In the genomic region with DNA sequence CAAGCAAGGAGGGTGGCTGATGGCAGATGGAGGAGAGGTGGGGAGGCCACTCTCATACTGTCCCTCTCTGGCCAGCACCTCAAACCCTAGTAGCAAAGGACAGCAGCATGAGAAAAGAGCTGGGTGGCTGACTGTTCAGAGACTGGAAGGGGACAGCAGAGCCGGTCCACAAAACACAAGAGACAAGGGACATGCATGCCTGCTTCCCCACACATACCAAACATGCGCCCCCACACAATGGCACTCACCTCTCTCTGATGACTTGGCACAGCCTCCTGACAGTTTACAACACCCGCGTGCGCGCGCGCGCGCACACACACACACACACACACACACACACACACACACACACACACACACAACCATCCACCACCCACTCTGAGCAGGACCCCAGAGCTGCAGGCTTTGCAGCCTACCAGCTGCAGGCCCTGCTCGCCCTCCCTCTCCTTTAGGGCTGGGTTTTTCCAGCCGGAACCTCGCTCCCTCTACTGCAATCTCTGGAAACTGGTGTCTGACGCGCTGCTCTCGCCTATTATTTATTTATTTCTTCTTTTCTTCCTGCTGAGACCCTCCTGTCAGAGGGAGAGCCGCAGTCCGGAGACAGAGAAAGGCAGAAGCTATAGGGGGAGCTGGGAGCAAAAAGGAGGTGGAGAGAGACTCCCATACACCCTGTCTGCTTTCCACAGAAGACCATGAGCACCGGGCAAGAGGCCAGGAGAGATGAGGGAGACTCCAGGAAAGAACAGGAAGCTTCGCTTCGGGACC, we compare ENCODE assay signal across 8 mouse cellular contexts. TPM values are rescaled to one million over a fixed set of nuclear protein-coding genes. Genes with fewer than 3 reads are reported as not detected.
DNase-seq lines count a peak whose midpoint lies in the region; ATAC-seq lines count a peak whose summit lies in the region.

No protein-coding gene starts in this region.

- peak; percentile 29; the same call in 1 of the 2 replicates for ATAC-seq in forebrain, embryonic 11.5 days (replicated peaks; ENCODE audit: low FRiP score)
- peak; percentile 78 for ATAC-seq in intestine, embryonic 16.5 days
- ATAC-seq in limb, embryonic 15.5 days (ENCODE audit: insufficient number of reproducible peaks, low FRiP score, low TSS enrichment, low read depth): peak; percentile 74; the same call in 1 of the 2 replicates
- peak; percentile 90 for ATAC-seq in neural tube, embryonic 14.5 days (ENCODE audit: low read depth)
- no peak for ATAC-seq in megakaryocyte-erythroid progenitor cell, adult 5-6 weeks (replicated peaks; ENCODE audit: low FRiP score, low TSS enrichment, poor library complexity, severe bottlenecking)

- H3K9me3 ChIP-seq in forebrain, embryonic 11.5 days (ENCODE audit: control insufficient read depth, low read length): no peaks in the 10 kb centered on the region
- no peaks in the 10 kb centered on the region for H3K9me3 ChIP-seq in intestine, embryonic 16.5 days (ENCODE audit: control insufficient read depth, low read length)
- no peaks in the 10 kb centered on the region for H3K9me3 ChIP-seq in limb, embryonic 15.5 days
- no peaks in the 10 kb centered on the region for H3K9me3 ChIP-seq in neural tube, embryonic 14.5 days (ENCODE audit: control insufficient read depth, low read length)

- H3K4me2 ChIP-seq in forebrain, embryonic 11.5 days (ENCODE audit: low read depth, low read length, severe bottlenecking): no peak overlapping the region
- H3K4me2 ChIP-seq in intestine, embryonic 16.5 days (ENCODE audit: low read depth, low read length): peak overlapping the region; percentile 52
- H3K4me2 ChIP-seq in limb, embryonic 15.5 days: peak overlapping the region; percentile 45
- peak overlapping the region; percentile 51 for H3K4me2 ChIP-seq in neural tube, embryonic 14.5 days (ENCODE audit: low read depth, low read length)

- no peaks in the 10 kb centered on the region for H3K27me3 ChIP-seq in forebrain, embryonic 11.5 days (ENCODE audit: control insufficient read depth, insufficient read depth, low read length)
- H3K27me3 ChIP-seq in intestine, embryonic 16.5 days (replicated peaks; ENCODE audit: control insufficient read depth, insufficient read depth, low read length): no peaks in the 10 kb centered on the region
- no peaks in the 10 kb centered on the region for H3K27me3 ChIP-seq in limb, embryonic 15.5 days
- H3K27me3 ChIP-seq in neural tube, embryonic 14.5 days (ENCODE audit: control insufficient read depth, insufficient read depth, low read length): no peaks in the 10 kb centered on the region

- H3K27ac ChIP-seq in forebrain, embryonic 11.5 days (ENCODE audit: low read depth, low read length): no peak overlapping the region; the same call in 1 of the 2 replicates
- 0 out of 2 replicates have a peak overlapping the region, but pooled peaks have one; percentile 5 for H3K27ac ChIP-seq in intestine, embryonic 16.5 days (ENCODE audit: low read length)
- peak overlapping the region; percentile 23; the same call in 1 of the 2 replicates for H3K27ac ChIP-seq in limb, embryonic 15.5 days
- peak overlapping the region; percentile 65 for H3K27ac ChIP-seq in neural tube, embryonic 14.5 days (ENCODE audit: low read depth, low read length)

- H3K4me1 ChIP-seq in forebrain, embryonic 11.5 days (replicated peaks; ENCODE audit: control insufficient read depth, insufficient read depth, low read length): no peaks in the 10 kb centered on the region
- peaks cover 8% of the 10 kb centered on the region for H3K4me1 ChIP-seq in intestine, embryonic 16.5 days (ENCODE audit: control insufficient read depth, insufficient read depth, low read length)
- peaks cover 13% of the 10 kb centered on the region; the same call in 1 of the 2 replicates for H3K4me1 ChIP-seq in limb, embryonic 15.5 days
- H3K4me1 ChIP-seq in neural tube, embryonic 14.5 days (ENCODE audit: control insufficient read depth, insufficient read depth, low read length): 0 out of 2 replicates have a peak, but pooled peaks cover 13% of the 10 kb centered on the region

- WGBS in forebrain, embryonic 11.5 days: 47% methylated on average over 21 of the region's 21 CpGs
- 19% methylated on average over 18 of the region's 21 CpGs for WGBS in intestine, embryonic 16.5 days
- WGBS in limb, embryonic 15.5 days: 29% methylated on average over 21 of the region's 21 CpGs
- WGBS in neural tube, embryonic 14.5 days: 30% methylated on average over 16 of the region's 21 CpGs

- DNase-seq in MN1 (ENCODE audit: low spot score): peak; percentile 64
- peak; percentile 61 to 64 for DNase-seq in adrenal gland, postnatal 36 days
- DNase-seq in forebrain, embryonic 11.5 days (ENCODE audit: low spot score): no peak
- no peak for DNase-seq in B cell, adult 2 months

- H3K9ac ChIP-seq in forebrain, embryonic 11.5 days (ENCODE audit: low read length): peak overlapping the region; percentile 35
- H3K9ac ChIP-seq in intestine, embryonic 16.5 days (ENCODE audit: low read depth, low read length): peak overlapping the region; percentile 60
- H3K9ac ChIP-seq in limb, embryonic 15.5 days: no peak overlapping the region
- H3K9ac ChIP-seq in neural tube, embryonic 14.5 days (replicated peaks; ENCODE audit: low read depth, low read length): peak overlapping the region; percentile 21

- H3K36me3 ChIP-seq in forebrain, embryonic 11.5 days (ENCODE audit: control insufficient read depth, insufficient read depth, low read length): no peaks in the 10 kb centered on the region
- no peaks in the 10 kb centered on the region for H3K36me3 ChIP-seq in intestine, embryonic 16.5 days (ENCODE audit: control insufficient read depth, insufficient read depth, low read length)
- no peaks in the 10 kb centered on the region for H3K36me3 ChIP-seq in limb, embryonic 15.5 days
- no peaks in the 10 kb centered on the region for H3K36me3 ChIP-seq in neural tube, embryonic 14.5 days (ENCODE audit: control insufficient read depth, insufficient read depth, low read length)

- no peak overlapping the region for H3K4me3 ChIP-seq in forebrain, embryonic 11.5 days (ENCODE audit: low read depth, low read length)
- peak overlapping the region; percentile 38 for H3K4me3 ChIP-seq in intestine, embryonic 16.5 days (ENCODE audit: low read length)
- peak overlapping the region; percentile 32 for H3K4me3 ChIP-seq in limb, embryonic 15.5 days
- peak overlapping the region; percentile 27 for H3K4me3 ChIP-seq in neural tube, embryonic 14.5 days (ENCODE audit: low read depth, low read length)

RNA-seq across cellular contexts. Expression of gene Nrip2, which starts 0.5 kb away (rescaled TPM):
- 1 to 10 TPM; 1.1 to 2.4 TPM for total RNA-seq in adrenal gland, postnatal 36 days (2021)
- 2.7 and 3.8 TPM in 2 replicates for polyA plus RNA-seq in forebrain, embryonic 11.5 days (2014; fragmentation: Nextera tagmentation; extraction: Ambion mirVana)
- polyA plus RNA-seq in intestine, embryonic 16.5 days (2015; fragmentation: Nextera tagmentation; extraction: Ambion mirVana): 5.3 and 5.7 TPM in 2 replicates
- 5.0 and 5.4 TPM in 2 replicates for polyA plus RNA-seq in limb, embryonic 15.5 days (2015; fragmentation: Nextera tagmentation; extraction: Ambion mirVana)
- 10.8 and 13.5 TPM in 2 replicates for polyA plus RNA-seq in neural tube, embryonic 14.5 days (2014; fragmentation: Nextera tagmentation; extraction: Ambion mirVana)
- total RNA-seq in megakaryocyte-erythroid progenitor cell, adult 5-6 weeks (2014; fragmentation: Nextera tagmentation): not detected in 2 replicates
- total RNA-seq in megakaryocyte-erythroid progenitor cell, adult 5-6 weeks (2017): not detected in 2 replicates

RNA-seq across cellular contexts. Expression of gene Gm44596, which starts 24.3 kb away (rescaled TPM):
- not detected for total RNA-seq in adrenal gland, postnatal 36 days (2021)
- not detected in 2 replicates for polyA plus RNA-seq in forebrain, embryonic 11.5 days (2014; fragmentation: Nextera tagmentation; extraction: Ambion mirVana)
- not detected in 2 replicates for polyA plus RNA-seq in intestine, embryonic 16.5 days (2015; fragmentation: Nextera tagmentation; extraction: Ambion mirVana)
- not detected in 2 replicates for polyA plus RNA-seq in limb, embryonic 15.5 days (2015; fragmentation: Nextera tagmentation; extraction: Ambion mirVana)
- polyA plus RNA-seq in neural tube, embryonic 14.5 days (2014; fragmentation: Nextera tagmentation; extraction: Ambion mirVana): not detected in 2 replicates
- not detected in 2 replicates for total RNA-seq in megakaryocyte-erythroid progenitor cell, adult 5-6 weeks (2014; fragmentation: Nextera tagmentation)
- total RNA-seq in megakaryocyte-erythroid progenitor cell, adult 5-6 weeks (2017): not detected in 2 replicates

RNA-seq across cellular contexts. Expression of gene Tex52, which starts 24.3 kb away (rescaled TPM):
- total RNA-seq in adrenal gland, postnatal 36 days (2021): not detected
- 0.51 and 0.84 TPM in 2 replicates for polyA plus RNA-seq in forebrain, embryonic 11.5 days (2014; fragmentation: Nextera tagmentation; extraction: Ambion mirVana)
- polyA plus RNA-seq in intestine, embryonic 16.5 days (2015; fragmentation: Nextera tagmentation; extraction: Ambion mirVana): 0.22 TPM in 1 of 2 replicates, not detected in the other
- 0.26 and 0.34 TPM in 2 replicates for polyA plus RNA-seq in limb, embryonic 15.5 days (2015; fragmentation: Nextera tagmentation; extraction: Ambion mirVana)
- polyA plus RNA-seq in neural tube, embryonic 14.5 days (2014; fragmentation: Nextera tagmentation; extraction: Ambion mirVana): 0.19 and 0.66 TPM in 2 replicates
- 0.87 TPM in 1 of 2 replicates, not detected in the other for total RNA-seq in megakaryocyte-erythroid progenitor cell, adult 5-6 weeks (2014; fragmentation: Nextera tagmentation)
- total RNA-seq in megakaryocyte-erythroid progenitor cell, adult 5-6 weeks (2017): 1.3 TPM in 1 of 2 replicates, not detected in the other

RNA-seq across cellular contexts. Expression of gene Itfg2, which starts 25.1 kb away (rescaled TPM):
- 10 to 100 TPM; 23.8 to 28.6 TPM for total RNA-seq in adrenal gland, postnatal 36 days (2021)
- 34.6 and 35.3 TPM in 2 replicates for polyA plus RNA-seq in forebrain, embryonic 11.5 days (2014; fragmentation: Nextera tagmentation; extraction: Ambion mirVana)
- polyA plus RNA-seq in intestine, embryonic 16.5 days (2015; fragmentation: Nextera tagmentation; extraction: Ambion mirVana): 26.1 and 26.6 TPM in 2 replicates
- 31.0 and 31.8 TPM in 2 replicates for polyA plus RNA-seq in limb, embryonic 15.5 days (2015; fragmentation: Nextera tagmentation; extraction: Ambion mirVana)
- 42.9 and 45.9 TPM in 2 replicates for polyA plus RNA-seq in neural tube, embryonic 14.5 days (2014; fragmentation: Nextera tagmentation; extraction: Ambion mirVana)
- total RNA-seq in megakaryocyte-erythroid progenitor cell, adult 5-6 weeks (2014; fragmentation: Nextera tagmentation): 39.1 and 52.6 TPM in 2 replicates
- 19.3 and 24.7 TPM in 2 replicates for total RNA-seq in megakaryocyte-erythroid progenitor cell, adult 5-6 weeks (2017)

RNA-seq across cellular contexts. Expression of gene Foxm1, which starts 36.8 kb away (rescaled TPM):
- total RNA-seq in adrenal gland, postnatal 36 days (2021): 1 to 10 TPM; 4.8 to 5.3 TPM
- polyA plus RNA-seq in forebrain, embryonic 11.5 days (2014; fragmentation: Nextera tagmentation; extraction: Ambion mirVana): 89.6 and 91.9 TPM in 2 replicates
- 21.2 and 21.8 TPM in 2 replicates for polyA plus RNA-seq in intestine, embryonic 16.5 days (2015; fragmentation: Nextera tagmentation; extraction: Ambion mirVana)
- 24.9 and 26.7 TPM in 2 replicates for polyA plus RNA-seq in limb, embryonic 15.5 days (2015; fragmentation: Nextera tagmentation; extraction: Ambion mirVana)
- polyA plus RNA-seq in neural tube, embryonic 14.5 days (2014; fragmentation: Nextera tagmentation; extraction: Ambion mirVana): 4.6 and 4.9 TPM in 2 replicates
- 60.1 and 63.2 TPM in 2 replicates for total RNA-seq in megakaryocyte-erythroid progenitor cell, adult 5-6 weeks (2014; fragmentation: Nextera tagmentation)
- 5.8 and 6.7 TPM in 2 replicates for total RNA-seq in megakaryocyte-erythroid progenitor cell, adult 5-6 weeks (2017)

Comparison
In these comparisons a context has a peak if more than half of its experiments do, and no peak if none do; other contexts are left out.
1. DNase-seq: peak in MN1 (single experiment) and adrenal gland, postnatal 36 days (2 of 2); none in forebrain, embryonic 11.5 days (single experiment) and B cell, adult 2 months (0 of 2).